Mouse (Mus musculus) bone marrow macrophage, adult 2 months (primary cell): Measurements from ENCODE around the gene Por. TPM values are rescaled to one million over a fixed set of nuclear protein-coding genes. Genes with fewer than 3 reads are reported as not detected.

Experiments used
- H3K27ac ChIP-seq: 2 replicates; pipeline ENCODE4 v1.5.1; 2012; ENCODE audit warnings: low read depth, low read length; ENCODE audit not compliant: insufficient read depth
- H3K4me1 ChIP-seq: 2 replicates; pipeline ENCODE4 v1.6.1; 2012; ENCODE audit warnings: low read length; ENCODE audit not compliant: control insufficient read depth, insufficient read depth
- H3K4me3 ChIP-seq: 2 replicates; pipeline ENCODE4 v1.5.1; 2012; ENCODE audit warnings: mild to moderate bottlenecking, low read length, moderate library complexity; ENCODE audit not compliant: insufficient read depth
- CTCF ChIP-seq: IDR thresholded peaks from 2 replicates; pipeline ENCODE4 v1.5.1; 2012; ENCODE audit warnings: low read depth, mild to moderate bottlenecking, low read length, moderate library complexity
- POLR2A ChIP-seq: IDR thresholded peaks from 2 replicates; pipeline ENCODE4 v1.6.1; 2012; ENCODE audit warnings: mild to moderate bottlenecking, low read depth, low read length, borderline replicate concordance
- polyA plus RNA-seq: library from polyadenylated mRNA; stranded (reverse); fragments of >200 nt; gene quantifications from 2 replicates; pipeline ENCODE4 v1.2.4, GENCODE M21; 2012; ENCODE audit not compliant: missing spikeins, insufficient read depth, insufficient read length

Por gene
- polyA plus RNA-seq, 1 experiment = 83.9 TPM

DNA sequence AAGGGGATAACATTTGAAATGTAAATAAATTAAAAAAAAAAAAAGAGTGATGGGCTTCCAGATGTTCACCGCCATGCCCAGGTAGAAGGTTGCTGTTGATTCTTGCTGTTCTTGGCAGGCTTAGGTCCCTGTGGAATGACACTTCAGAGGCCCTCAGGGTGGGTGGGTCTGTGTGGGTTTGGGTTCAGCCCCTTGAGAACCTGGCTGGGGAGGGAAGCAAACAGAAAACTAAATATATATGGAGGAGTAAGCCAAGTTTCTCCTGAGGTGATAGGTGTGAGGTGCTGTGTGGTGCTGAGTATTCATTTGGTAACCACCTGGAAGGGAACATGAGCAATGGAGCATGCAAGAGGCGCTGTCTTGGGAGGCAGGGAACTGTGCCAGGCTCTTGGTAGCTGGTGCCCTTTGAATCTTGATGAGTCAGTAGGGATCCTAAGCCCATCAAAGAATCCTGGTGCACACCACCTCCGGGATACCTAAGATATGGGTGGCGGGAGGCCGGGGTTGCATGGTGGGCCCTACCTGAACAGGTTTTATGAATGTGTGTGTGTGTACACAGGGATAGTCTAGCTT, 23.5 kb downstream of the Por start:
- no peak for TF ChIP-seq CTCF
- TF ChIP-seq POLR2A = no peak
- Histone ChIP-seq H3K4me3 (no peak overlapping the region), H3K4me1 (peaks cover 14% of the 10 kb centered on the region), H3K27ac (no peak overlapping the region)

GRCm38 (mm10) chr5:135695277-135695721, 25.5 kb downstream of the Por start:
- TF ChIP-seq CTCF (no peak), POLR2A (no peak)
- H3K4me3 ChIP-seq = no peak overlapping the region
- H3K4me1 ChIP-seq = peaks cover 15% of the 10 kb centered on the region
- no peak overlapping the region for H3K27ac ChIP-seq

DNA sequence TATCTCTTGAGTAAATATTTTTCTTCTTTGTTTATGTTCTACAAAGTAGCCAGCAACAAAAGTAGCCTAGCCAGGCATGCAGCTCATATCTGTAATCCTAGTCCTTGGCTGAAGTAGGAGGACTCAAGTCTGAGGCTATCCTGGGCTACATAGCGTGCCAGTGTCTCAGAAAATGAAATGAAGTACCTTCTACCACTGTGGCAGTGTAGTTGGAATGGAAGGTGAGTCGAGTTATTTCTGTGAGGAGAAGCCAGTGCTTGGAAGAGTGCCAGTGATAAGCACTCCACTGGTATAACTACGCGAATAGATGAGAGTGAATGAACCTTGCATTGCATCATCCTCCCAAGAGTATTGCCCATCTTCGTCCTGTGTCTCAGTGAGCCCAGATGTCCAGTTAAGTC, 27.9 kb downstream of the Por start:
- Histone ChIP-seq H3K4me3 (no peak overlapping the region), H3K4me1 (peaks cover 25% of the 10 kb centered on the region), H3K27ac (no peak overlapping the region)
- TF ChIP-seq POLR2A = no peak
- TF ChIP-seq CTCF = no peak

DNA sequence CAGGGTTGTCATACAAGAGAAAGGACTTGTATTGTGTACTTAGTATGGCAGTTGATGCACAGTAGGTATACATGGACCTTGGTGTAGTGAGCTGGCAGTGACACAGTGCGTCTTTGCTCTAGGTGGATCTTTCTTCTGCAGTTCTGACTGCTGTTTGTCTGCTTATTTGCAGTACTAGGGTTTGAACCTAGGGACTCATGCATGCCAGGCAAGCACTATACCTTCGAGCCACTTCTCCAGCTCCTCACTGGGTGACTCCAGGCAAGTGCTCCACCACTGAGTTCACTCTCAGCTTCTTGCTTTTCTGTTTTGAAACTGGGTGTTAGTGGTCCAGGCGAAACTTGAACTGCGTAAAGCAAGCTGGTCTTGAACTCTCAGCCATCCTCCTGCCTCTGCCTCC, 31.8 kb downstream of the Por start:
- Histone ChIP-seq H3K27ac (peak overlapping the region; percentile 49), H3K4me1 (peaks cover 52% of the 10 kb centered on the region), H3K4me3 (no peak overlapping the region)
- no peak for TF ChIP-seq POLR2A
- TF ChIP-seq CTCF = no peak

- Histone ChIP-seq H3K27ac (peak overlapping the region; percentile 49), H3K4me1 (peaks cover 58% of the 10 kb centered on the region), H3K4me3 (no peak overlapping the region)
- TF ChIP-seq POLR2A = no peak
- no peak for TF ChIP-seq CTCF
These were observed 32.4 kb downstream of the Por start for GRCm38 (mm10) chr5:135702190-135702589.

GRCm38 (mm10) chr5:135702682-135703192, 32.9 kb downstream of the Por start:
- H3K27ac ChIP-seq = peak overlapping the region; percentile 76
- peaks cover 63% of the 10 kb centered on the region for H3K4me1 ChIP-seq
- peak overlapping the region; percentile 11; the same call in 1 of the 2 replicates for H3K4me3 ChIP-seq
- TF ChIP-seq CTCF (peak; percentile 50; the same call in 1 of the 2 replicates), POLR2A (no peak)

DNA sequence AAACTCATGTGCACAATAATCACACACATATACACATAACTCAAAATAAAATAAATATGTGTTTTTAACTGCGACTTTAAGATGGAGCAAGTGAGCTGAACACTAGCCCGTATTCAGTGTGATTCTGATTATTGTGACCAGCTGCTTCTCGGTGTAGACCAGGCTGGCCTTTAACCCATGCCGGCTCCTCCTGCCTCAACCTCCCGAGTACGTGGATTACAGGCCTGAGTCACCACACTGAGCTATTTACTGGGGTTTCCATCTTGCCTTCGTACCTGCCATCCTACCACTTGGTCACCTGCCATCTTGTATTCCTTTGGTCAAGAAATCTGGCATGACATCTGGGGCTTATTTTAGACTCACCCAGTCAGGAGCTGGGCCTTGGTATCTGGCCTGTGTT, 33.6 kb downstream of the Por start:
- Histone ChIP-seq H3K27ac (peak overlapping the region; percentile 76), H3K4me3 (no peak overlapping the region), H3K4me1 (peaks cover 69% of the 10 kb centered on the region)
- TF ChIP-seq POLR2A (no peak), CTCF (no peak)

DNA sequence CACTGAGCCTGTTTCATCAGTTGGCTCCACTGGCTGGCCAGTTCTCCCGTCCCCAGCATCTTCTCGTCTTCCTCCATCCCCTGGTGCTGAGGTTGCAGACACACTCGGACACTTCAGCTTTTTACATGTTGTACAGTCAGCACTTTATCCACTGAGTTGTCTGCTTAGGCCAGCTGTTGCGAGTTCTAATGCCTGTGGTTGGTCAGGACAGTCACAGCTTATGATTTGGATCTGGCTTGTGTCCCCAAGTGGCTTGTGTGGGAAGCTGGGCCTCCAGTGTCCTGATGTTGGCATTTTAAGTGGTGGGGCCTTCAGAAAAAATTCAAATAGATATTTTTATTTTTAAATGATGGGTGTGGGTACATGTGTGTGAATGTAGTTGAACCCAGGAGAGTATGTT, 35.5 kb downstream of the Por start:
- no peak overlapping the region for H3K27ac ChIP-seq
- no peak overlapping the region for H3K4me3 ChIP-seq
- peaks cover 79% of the 10 kb centered on the region for H3K4me1 ChIP-seq
- TF ChIP-seq POLR2A (no peak), CTCF (no peak)

DNA sequence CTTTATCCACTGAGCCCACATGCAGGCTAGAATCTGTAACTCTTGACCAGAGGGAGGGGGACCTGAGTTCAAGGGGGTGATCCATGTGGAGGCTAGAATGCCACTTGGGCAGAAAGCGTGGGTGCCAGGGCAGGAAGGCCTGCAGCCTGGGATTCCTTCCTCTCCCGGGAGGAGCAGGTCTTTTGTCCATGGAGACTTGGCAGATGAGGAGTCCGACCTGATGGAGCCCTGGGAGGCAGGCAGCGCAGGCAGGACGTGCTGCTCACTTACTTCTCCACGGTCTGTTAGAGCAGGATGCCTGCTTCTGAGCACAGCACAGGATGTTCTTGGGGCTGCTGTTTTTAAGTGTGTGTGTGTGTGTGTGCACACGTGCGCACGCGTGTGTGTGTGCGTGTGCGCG, 37.2 kb downstream of the Por start:
- no peak for TF ChIP-seq CTCF
- no peak for TF ChIP-seq POLR2A
- Histone ChIP-seq H3K4me1 (peaks cover 77% of the 10 kb centered on the region), H3K4me3 (no peak overlapping the region), H3K27ac (peak overlapping the region; percentile 93)

DNA sequence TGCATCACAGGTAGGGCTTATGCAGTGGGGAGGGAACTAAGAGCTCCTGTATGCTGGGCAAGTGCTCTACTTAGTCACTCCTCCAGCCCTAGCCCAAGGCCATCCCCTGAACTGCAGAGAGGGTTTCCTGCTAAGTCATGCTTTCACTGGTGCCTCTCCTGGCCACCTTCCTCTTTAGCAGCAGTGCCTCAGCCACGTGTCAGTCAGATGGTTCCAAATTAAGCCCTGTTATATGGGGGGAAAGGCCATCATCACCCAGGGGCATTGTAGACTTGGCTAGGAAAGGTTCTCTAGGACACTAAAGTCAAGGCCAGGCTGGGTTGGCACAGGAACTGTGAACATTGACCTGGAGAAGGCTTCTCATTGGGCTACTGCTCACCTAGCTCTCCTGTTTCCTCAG, 38.0 kb downstream of the Por start:
- Histone ChIP-seq H3K27ac (peak overlapping the region; percentile 93), H3K4me3 (no peak overlapping the region), H3K4me1 (peaks cover 80% of the 10 kb centered on the region)
- TF ChIP-seq POLR2A (no peak), CTCF (no peak)
